Mouse (Mus musculus) gastrocnemius, adult 18-20 months (tissue): ENCODE results near the gene Ttyh2. TPM values are rescaled to one million over a fixed set of nuclear protein-coding genes. Genes with fewer than 3 reads are reported as not detected.

Experiments used
- DNase-seq: peaks from one replicate; pipeline ENCODE4 v3.0.0; 2021; ENCODE audit warnings: low spot score
- total RNA-seq, 2 experiments: library from RNA; stranded (reverse); gene quantifications; 2 replicates each; pipeline ENCODE4 v1.2.3; 2021

The Ttyh2 gene
- total RNA-seq, 2 experiments from 2014 or later, result 15.6 to 16.7 TPM

- no peak for DNase-seq
Observed at GRCm38 (mm10) chr11:114680291-114680690, 5.1 kb downstream of the Ttyh2 start.

DNA sequence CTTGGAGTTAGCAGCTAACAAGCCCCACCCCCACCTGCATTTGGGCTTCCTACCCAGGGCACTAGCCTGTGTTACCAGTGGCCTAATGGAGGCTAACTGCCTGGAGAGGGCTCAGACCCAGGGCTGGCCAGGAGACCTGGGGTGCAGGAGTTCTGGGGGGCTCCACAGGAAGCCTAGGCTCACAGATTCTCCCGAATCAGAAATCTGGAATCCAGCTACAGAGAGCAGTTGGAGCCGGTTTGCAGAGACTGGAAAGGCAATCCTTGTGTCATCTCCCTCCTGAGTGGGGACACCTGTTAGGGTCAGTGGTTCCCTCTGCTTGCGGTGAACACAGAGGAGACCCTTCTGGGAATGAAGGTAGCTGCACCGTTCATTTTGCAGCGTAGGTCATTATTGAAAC, 5.8 kb downstream of the Ttyh2 start:
- DNase-seq, result no peak

- DNase-seq, result no peak
Observed at GRCm38 (mm10) chr11:114682321-114682900, 7.2 kb downstream of the Ttyh2 start.

GRCm38 (mm10) chr11:114683029-114683721, 7.9 kb downstream of the Ttyh2 start:
- peak; percentile 66 for DNase-seq

- no peak for DNase-seq
Observed at GRCm38 (mm10) chr11:114683722-114684621, 8.7 kb downstream of the Ttyh2 start.

DNA sequence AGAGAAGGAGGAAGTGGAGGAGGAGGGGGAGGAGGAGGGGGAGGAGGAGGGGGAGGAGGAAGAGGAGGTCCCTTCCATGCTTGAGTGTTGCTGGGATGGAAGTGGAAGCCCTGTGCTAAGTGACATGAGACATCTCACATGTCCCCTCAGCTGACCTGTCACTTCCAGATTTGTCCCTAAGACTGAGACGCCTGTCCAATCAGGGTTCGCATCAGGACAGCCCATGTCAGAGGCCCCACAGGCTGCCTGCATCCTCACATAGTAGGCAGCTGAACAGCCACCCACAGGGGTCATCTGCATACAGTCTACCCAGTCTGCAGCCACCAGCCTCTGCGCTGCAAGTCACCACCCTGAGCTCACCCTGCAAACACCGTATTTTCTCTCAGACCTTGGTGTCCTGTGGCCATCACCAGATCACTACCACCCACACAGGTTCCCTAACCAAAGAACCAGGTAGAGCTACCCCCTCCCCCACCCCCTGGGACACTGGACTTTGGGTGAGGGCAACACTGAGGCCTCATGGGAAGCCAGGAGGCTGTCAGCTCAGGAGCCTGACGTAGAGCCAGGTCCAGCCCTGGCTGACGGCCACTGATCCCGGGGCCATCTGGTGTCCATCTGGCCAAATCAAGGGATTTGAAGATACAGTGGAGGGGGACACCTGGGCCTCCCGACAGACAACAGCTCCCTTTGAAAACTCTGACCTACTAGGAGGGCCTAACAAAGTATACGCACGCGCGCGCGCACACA, 9.6 kb downstream of the Ttyh2 start:
- peak; percentile 21 for DNase-seq

GRCm38 (mm10) chr11:114685526-114686040, 10.4 kb downstream of the Ttyh2 start:
- DNase-seq, result no peak

- DNase-seq, result no peak
Observed at GRCm38 (mm10) chr11:114686221-114686959, 11.2 kb downstream of the Ttyh2 start.

GRCm38 (mm10) chr11:114687574-114688188, 12.4 kb downstream of the Ttyh2 start:
- peak; percentile 42 for DNase-seq

GRCm38 (mm10) chr11:114688729-114689128, 13.5 kb downstream of the Ttyh2 start:
- DNase-seq, result no peak

GRCm38 (mm10) chr11:114690192-114690591, 15.0 kb downstream of the Ttyh2 start:
- no peak for DNase-seq

GRCm38 (mm10) chr11:114691454-114692182, 16.4 kb downstream of the Ttyh2 start:
- no peak for DNase-seq

DNA sequence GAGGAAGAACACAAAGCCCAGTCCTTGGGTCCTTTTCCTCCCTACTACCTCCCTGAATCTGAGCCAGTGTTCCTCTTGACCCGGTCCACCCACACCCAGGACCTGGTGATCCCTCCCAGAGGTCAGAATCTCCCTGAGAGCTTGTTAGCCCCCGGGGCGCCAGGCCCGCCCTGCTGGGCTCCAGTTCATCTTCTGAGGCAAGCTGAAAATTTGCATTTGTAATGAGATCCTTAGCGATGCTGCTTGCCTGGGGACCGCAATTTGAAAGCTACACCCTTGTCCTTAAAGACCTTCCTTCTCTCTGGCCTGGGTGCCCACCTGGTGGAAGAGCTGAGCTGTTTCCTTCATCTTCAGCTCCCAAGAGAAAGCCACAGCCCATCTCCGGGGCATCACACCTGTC, 17.4 kb downstream of the Ttyh2 start:
- DNase-seq, result no peak

GRCm38 (mm10) chr11:114693456-114693855, 18.2 kb downstream of the Ttyh2 start:
- no peak for DNase-seq

- no peak for DNase-seq
Observed at GRCm38 (mm10) chr11:114694451-114694850, 19.2 kb downstream of the Ttyh2 start.

GRCm38 (mm10) chr11:114698496-114698895, 23.3 kb downstream of the Ttyh2 start:
- DNase-seq, result peak; percentile 27

DNA sequence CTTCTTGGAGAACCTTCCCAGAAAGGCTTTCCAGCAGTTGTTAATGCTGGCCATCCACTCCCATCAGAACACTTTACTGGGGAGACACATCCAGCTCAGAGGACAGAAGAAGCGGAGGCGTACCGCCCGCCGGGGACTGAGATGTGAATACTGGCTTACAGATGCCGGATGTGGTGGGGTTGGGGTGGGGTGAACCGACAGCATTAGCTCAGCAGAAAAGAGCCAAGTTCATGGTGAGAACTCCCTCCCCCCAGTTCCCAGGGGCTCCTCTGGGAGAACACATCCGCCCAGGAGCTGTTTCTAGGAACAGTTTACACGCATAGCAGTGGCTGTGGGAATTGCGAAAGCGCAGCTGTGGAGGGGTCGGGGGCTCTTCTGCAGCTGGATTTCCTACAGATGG, 24.3 kb downstream of the Ttyh2 start:
- peak; percentile 81 for DNase-seq

DNA sequence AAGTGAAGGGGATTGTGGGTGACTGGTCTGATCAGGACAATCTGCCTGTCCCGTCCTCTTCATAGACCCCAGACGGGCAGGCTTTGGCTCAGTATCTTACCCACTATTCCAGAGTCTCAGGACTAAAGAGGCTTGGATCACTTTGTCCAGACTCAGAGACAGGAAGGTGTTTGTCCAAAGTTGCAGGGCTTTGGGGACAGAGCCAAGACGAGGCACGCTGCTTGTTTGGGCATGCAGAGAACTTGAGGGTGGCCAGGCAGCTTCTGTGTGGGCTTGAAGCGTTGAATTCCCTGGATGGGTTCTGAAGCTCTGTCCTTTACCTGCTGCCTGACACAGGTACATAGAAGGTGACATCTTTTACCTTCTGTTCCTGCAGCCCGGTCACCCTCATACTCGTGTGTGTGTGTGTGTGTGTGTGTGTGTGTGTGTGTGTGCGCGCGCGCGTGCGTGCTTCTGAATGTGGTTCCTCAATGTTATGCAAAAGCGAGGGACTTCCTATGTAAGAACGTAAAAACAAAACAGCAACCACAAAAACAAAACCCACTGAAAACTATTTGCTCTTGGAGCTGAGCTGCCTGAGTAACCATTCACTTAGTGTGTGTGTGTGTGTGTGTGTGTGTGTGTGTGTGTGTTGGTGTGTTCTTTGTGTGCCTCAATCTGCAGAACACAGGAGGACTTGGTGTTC, 27.2 kb downstream of the Ttyh2 start:
- DNase-seq, result no peak

GRCm38 (mm10) chr11:114702996-114703361, 27.7 kb downstream of the Ttyh2 start:
- DNase-seq, result no peak
